Mouse (Mus musculus): Measurements from ENCODE around the gene Olfr750. TPM values are rescaled to one million over a fixed set of nuclear protein-coding genes. Genes with fewer than 3 reads are reported as not detected.

The Olfr750 gene
- polyA plus RNA-seq, 2 experiments, result not detected

DNA sequence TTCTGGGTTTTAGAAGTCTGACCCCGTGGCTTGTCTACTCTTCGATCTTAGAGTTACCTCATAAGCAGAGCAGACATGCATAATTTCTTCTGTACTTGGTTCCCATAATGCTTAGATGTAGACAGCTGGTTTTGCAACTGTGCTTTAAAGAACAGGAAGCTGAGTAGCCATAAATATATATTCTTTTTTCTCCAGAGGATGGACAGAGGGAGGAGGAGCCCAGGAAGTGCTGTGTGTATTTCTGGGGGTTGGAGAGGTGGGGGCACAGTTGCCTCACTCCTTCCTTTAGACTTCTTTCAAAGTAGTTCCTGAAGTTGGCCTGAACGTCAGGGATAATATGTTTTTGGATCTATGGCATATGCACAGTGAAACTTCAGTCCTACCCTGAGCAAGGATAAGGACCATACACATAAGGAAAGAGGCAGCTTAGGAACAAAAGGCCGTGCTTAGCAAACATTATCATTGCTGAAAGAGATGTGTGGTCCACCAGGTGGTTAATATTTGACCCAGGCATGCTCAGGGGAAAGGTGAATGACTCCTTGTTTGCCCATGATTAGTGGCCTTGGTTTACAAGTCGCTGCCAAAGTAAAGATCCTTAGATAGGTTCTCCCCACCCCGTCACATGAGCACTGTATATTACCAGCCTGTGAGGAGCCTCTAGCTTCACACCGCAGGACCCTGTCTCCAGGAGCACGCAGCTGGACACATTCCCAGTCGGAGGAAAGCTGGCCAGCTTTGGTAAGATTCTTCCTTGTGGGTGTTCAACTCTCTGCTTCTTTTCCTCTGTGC is 21.7 kb upstream of the Olfr750 start:
- ATAC-seq (ENCODE audit: low FRiP score, low read depth), result no peak
- 60% methylated on average over 9 of the region's 9 CpGs for whole genome bisulfite sequencing
- no peaks in the 10 kb centered on the region for H3K4me1 ChIP-seq (ENCODE audit: control insufficient read depth, insufficient read depth, low read length)
- no peaks in the 10 kb centered on the region for H3K36me3 ChIP-seq (ENCODE audit: control insufficient read depth, insufficient read depth, low read length)
- no peak overlapping the region for H3K4me2 ChIP-seq (replicated peaks; ENCODE audit: low read depth, low read length, severe bottlenecking)
- no peak overlapping the region for H3K9ac ChIP-seq (ENCODE audit: low read depth, low read length, severe bottlenecking)
- H3K4me3 ChIP-seq (replicated peaks; ENCODE audit: low read length), result no peak overlapping the region
- no peak for DNase-seq (ENCODE audit: low spot score)
- H3K27ac ChIP-seq (replicated peaks; ENCODE audit: low read depth, low read length), result no peak overlapping the region
- H3K27me3 ChIP-seq (ENCODE audit: control insufficient read depth, insufficient read depth, low read length), result no peaks in the 10 kb centered on the region
- no peaks in the 10 kb centered on the region for H3K9me3 ChIP-seq (ENCODE audit: control insufficient read depth, low read length)
- no peak for TF ChIP-seq POLR2A (IDR thresholded peaks at IDR 0.05; ENCODE audit: borderline replicate concordance, extremely low read depth, insufficient read depth, insufficient read length)

DNA sequence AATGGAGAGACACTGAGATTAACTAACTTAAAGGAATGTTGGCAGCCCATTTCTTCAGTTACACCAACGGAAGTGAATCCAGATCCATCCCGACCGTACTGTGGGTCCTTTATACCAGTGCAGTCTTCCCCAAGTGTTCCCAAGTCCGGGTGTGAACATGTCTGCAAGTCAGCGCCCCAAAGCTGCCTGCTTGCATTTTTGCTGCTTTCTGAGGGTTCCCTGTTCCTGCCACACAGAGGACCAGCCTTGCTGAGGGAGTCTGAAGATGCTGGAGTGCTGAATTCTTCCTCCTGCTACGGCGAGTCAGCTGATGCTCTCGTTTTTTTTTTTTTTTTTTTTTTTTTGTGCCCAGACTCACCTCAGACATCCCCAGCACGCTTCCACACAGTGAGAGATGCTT is 20.7 kb upstream of the Olfr750 start:
- 71% methylated on average over 8 of the region's 9 CpGs for WGBS
- Histone ChIP-seq H3K36me3 (ENCODE audit: control insufficient read depth, insufficient read depth, low read length) (no peaks in the 10 kb centered on the region), H3K9me3 (ENCODE audit: control insufficient read depth, low read length) (no peaks in the 10 kb centered on the region)

DNA sequence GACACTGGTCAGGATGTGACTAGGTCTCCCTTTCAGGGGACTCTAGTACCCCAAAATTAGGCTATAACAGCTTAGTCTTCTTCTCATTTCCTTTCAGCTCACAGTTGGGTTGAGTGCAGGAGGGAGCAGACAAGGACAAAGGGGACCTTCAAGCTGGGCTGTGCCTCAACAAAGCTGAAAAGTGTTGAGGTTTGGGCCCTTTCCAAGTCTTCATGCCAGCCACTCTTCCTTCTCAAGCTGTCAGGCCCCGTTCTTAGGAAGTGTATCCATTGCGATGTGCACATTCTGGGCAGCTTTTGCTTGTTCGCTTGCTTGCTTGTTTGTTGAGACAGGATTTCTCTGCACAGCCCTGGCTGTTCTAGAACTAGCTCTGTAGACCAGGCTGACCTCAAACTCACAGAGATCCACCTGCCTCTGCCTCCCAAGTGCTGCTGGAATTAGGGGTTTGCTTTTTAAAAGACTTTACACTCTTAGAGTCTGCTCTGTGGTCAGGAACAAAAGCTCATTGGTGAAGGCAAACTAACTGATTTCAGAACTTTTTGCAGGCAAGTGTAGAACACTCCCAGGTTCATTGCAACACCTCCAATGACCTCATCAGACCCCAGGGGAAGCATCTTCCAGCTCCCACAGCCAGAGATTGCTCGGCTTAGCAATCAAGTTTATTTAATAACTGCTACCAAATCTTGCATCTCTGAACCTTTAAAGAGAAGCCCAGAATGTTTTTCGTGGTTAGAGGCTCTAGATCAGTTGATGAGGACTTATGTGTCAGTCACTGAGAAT is 20.1 kb upstream of the Olfr750 start:
- Histone ChIP-seq H3K9ac (ENCODE audit: low read depth, low read length, severe bottlenecking) (no peak overlapping the region), H3K4me3 (replicated peaks; ENCODE audit: low read length) (no peak overlapping the region), H3K27me3 (ENCODE audit: control insufficient read depth, insufficient read depth, low read length) (no peaks in the 10 kb centered on the region), H3K4me1 (ENCODE audit: control insufficient read depth, insufficient read depth, low read length) (no peaks in the 10 kb centered on the region), H3K36me3 (ENCODE audit: control insufficient read depth, insufficient read depth, low read length) (no peaks in the 10 kb centered on the region), H3K9me3 (ENCODE audit: control insufficient read depth, low read length) (no peaks in the 10 kb centered on the region), H3K4me2 (replicated peaks; ENCODE audit: low read depth, low read length, severe bottlenecking) (no peak overlapping the region), H3K27ac (replicated peaks; ENCODE audit: low read depth, low read length) (no peak overlapping the region)
- TF ChIP-seq POLR2A (IDR thresholded peaks at IDR 0.05; ENCODE audit: borderline replicate concordance, extremely low read depth, insufficient read depth, insufficient read length), result no peak
- ATAC-seq (ENCODE audit: low FRiP score, low read depth) (no peak), DNase-seq (ENCODE audit: low spot score) (no peak)
- 73% methylated on average over 5 of the region's 5 CpGs for WGBS

More for the DNA sequence above, 20.7 kb upstream of the Olfr750 start:
- no peak overlapping the region for H3K4me3 ChIP-seq (replicated peaks; ENCODE audit: low read length)
- no peak overlapping the region for H3K27ac ChIP-seq (replicated peaks; ENCODE audit: low read depth, low read length)
- no peak for TF ChIP-seq POLR2A (IDR thresholded peaks at IDR 0.05; ENCODE audit: borderline replicate concordance, extremely low read depth, insufficient read depth, insufficient read length)
- H3K4me1 ChIP-seq (ENCODE audit: control insufficient read depth, insufficient read depth, low read length), result no peaks in the 10 kb centered on the region
- H3K4me2 ChIP-seq (replicated peaks; ENCODE audit: low read depth, low read length, severe bottlenecking), result no peak overlapping the region
- ATAC-seq (ENCODE audit: low FRiP score, low read depth) (no peak), DNase-seq (ENCODE audit: low spot score) (no peak)
- no peak overlapping the region for H3K9ac ChIP-seq (ENCODE audit: low read depth, low read length, severe bottlenecking)
- no peaks in the 10 kb centered on the region for H3K27me3 ChIP-seq (ENCODE audit: control insufficient read depth, insufficient read depth, low read length)

DNA sequence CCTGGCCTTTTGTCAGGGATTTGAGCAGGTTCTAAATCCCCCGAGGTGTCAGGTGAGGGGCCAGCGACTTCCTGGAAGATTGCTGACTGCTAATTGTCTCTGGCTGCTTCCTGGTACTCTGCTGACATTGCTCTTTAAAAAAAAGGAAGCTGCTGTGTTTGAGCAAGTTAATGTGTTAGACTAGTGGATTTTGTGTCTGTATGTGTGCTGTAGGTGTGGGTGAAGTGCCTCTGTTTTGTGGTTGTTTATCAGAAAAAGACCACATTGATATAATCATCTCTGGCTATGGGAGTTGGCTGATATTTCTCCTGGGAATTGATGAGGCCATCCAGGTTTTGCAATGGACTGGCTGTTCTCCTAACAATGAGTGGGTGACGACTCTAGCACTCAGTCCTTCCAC is 19.3 kb upstream of the Olfr750 start:
- H3K36me3 ChIP-seq (ENCODE audit: control insufficient read depth, insufficient read depth, low read length), result no peaks in the 10 kb centered on the region
- H3K4me1 ChIP-seq (ENCODE audit: control insufficient read depth, insufficient read depth, low read length), result no peaks in the 10 kb centered on the region
- no peaks in the 10 kb centered on the region for H3K9me3 ChIP-seq (ENCODE audit: control insufficient read depth, low read length)
- H3K4me2 ChIP-seq (replicated peaks; ENCODE audit: low read depth, low read length, severe bottlenecking), result no peak overlapping the region
- 20% methylated on average over 3 of the region's 3 CpGs for WGBS
- H3K9ac ChIP-seq (ENCODE audit: low read depth, low read length, severe bottlenecking), result no peak overlapping the region
- ATAC-seq (ENCODE audit: low FRiP score, low read depth) (no peak), DNase-seq (ENCODE audit: low spot score) (no peak)
- TF ChIP-seq POLR2A (IDR thresholded peaks at IDR 0.05; ENCODE audit: borderline replicate concordance, extremely low read depth, insufficient read depth, insufficient read length), result no peak
- no peak overlapping the region for H3K4me3 ChIP-seq (replicated peaks; ENCODE audit: low read length)
- H3K27ac ChIP-seq (replicated peaks; ENCODE audit: low read depth, low read length), result no peak overlapping the region
- H3K27me3 ChIP-seq (ENCODE audit: control insufficient read depth, insufficient read depth, low read length), result no peaks in the 10 kb centered on the region

DNA sequence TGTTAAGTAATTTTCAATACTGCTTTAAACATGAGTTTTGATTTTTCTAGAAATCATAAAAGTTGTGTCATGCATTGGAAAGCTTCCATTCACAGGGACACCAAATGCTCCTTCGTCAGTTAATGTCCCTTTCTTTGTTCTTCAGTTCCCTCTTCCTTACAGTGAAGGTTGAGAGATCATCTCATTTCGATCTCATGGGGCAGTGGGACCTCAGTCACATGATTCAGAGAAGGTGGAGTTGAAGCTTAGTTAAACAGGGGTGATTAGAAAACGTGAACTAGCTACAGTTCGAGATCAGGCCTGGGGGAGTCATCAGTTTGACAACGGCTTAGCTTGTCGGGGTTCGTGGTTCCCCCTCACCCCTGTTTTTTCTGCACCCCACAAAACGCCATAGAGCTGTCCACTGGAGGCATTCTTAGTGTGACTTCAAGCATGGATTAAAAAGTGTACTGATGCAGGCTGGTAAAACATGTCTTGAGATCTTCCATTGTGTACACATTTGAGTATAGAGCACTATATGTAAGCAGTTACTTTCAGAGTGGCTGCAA is 17.9 kb upstream of the Olfr750 start:
- WGBS, result 54% methylated on average over 8 of the region's 8 CpGs
- H3K4me2 ChIP-seq (replicated peaks; ENCODE audit: low read depth, low read length, severe bottlenecking), result peak overlapping the region; percentile 69; the same call in 1 of the 2 replicates
- no peaks in the 10 kb centered on the region for H3K4me1 ChIP-seq (ENCODE audit: control insufficient read depth, insufficient read depth, low read length)
- peak overlapping the region; percentile 66 for H3K4me3 ChIP-seq (replicated peaks; ENCODE audit: low read length)
- TF ChIP-seq POLR2A (IDR thresholded peaks at IDR 0.05; ENCODE audit: borderline replicate concordance, extremely low read depth, insufficient read depth, insufficient read length), result no peak
- no peaks in the 10 kb centered on the region for H3K9me3 ChIP-seq (ENCODE audit: control insufficient read depth, low read length)
- H3K27ac ChIP-seq (replicated peaks; ENCODE audit: low read depth, low read length), result no peak overlapping the region
- ATAC-seq (ENCODE audit: low FRiP score, low read depth) (no peak), DNase-seq (ENCODE audit: low spot score) (no peak)
- H3K27me3 ChIP-seq (ENCODE audit: control insufficient read depth, insufficient read depth, low read length), result no peaks in the 10 kb centered on the region
- no peaks in the 10 kb centered on the region for H3K36me3 ChIP-seq (ENCODE audit: control insufficient read depth, insufficient read depth, low read length)
- no peak overlapping the region for H3K9ac ChIP-seq (ENCODE audit: low read depth, low read length, severe bottlenecking)

All from limb, embryonic 14.5 days (tissue).